Mouse (Mus musculus) kidney, adult 8-10 months (tissue): Measurements from ENCODE around the gene Trmt11.
"Not testable (repeated sequence)": the region's sequence is repeated elsewhere in the genome, so short reads cannot be mapped to it uniquely, and the experiment has no call there.

Experiments
- DNase-seq, 2 experiments: peaks; one replicate each; pipeline ENCODE4 v3.0.0; 2022

Gene Trmt11

DNA sequence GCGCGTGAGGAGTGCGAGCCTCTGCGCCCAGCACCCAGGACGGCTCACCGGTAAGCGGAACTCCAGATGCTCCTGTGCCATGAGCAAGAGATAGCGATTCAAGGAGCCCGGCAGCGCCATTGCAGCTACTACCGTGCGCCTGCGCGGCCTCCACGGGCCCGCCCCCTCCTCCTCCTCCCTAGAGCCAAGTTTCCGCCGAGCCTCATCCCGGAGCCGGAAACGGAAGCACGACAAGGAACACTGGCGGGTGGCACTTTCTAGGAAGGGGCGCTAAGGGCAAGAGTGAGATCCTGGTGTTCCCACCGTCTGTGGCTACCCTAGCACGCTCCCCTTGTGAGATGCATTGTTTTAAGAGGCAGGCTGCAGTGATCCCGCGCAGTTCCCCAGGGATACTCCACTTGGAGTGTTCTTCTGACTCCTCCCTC is at the start of gene Trmt11:
Gene Trmt11, minus strand, starts transcription at position 208 of the 425 bp plus-strand sequence.
- peak; percentile 90 to 92 for DNase-seq

DNA sequence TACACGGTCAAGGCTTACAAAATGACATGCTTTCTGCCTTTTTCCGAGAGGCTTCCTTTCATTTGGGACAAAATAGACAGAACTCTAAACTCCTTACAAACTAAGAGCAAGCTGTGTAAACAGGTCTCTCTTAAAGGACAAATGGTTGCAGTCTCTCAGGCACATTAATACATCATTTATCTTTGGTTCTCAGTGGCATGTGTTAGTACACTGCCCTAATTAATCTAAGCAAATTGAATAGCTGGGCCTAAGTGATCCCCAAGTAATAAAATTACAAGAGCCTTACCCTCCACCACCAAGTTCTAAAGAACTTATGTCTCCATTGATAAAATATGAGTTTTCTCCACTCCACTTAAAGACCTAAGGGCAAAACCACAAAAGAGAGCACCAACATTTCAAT is 47.1 kb upstream of the Trmt11 start:
- DNase-seq: no peak

DNA sequence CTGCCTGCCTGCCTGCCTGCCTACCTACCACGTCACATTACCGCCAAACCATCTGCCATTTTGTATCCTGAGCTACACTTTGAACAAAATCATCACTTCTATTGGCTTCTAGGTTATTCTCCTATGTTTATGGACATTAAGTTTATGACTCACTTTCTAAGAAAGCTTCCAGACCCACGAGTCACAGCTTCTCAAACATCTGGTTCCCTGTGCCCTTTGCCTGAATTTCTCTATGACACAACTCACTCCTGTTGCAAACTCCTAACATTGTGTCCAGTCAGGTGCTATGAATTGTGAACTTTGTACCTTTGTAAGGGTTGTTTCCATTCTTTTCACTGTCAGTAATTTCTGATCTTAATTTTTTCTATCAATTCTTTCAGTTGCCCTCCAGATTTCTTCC is 37.7 kb upstream of the Trmt11 start:
- no peak for DNase-seq

DNA sequence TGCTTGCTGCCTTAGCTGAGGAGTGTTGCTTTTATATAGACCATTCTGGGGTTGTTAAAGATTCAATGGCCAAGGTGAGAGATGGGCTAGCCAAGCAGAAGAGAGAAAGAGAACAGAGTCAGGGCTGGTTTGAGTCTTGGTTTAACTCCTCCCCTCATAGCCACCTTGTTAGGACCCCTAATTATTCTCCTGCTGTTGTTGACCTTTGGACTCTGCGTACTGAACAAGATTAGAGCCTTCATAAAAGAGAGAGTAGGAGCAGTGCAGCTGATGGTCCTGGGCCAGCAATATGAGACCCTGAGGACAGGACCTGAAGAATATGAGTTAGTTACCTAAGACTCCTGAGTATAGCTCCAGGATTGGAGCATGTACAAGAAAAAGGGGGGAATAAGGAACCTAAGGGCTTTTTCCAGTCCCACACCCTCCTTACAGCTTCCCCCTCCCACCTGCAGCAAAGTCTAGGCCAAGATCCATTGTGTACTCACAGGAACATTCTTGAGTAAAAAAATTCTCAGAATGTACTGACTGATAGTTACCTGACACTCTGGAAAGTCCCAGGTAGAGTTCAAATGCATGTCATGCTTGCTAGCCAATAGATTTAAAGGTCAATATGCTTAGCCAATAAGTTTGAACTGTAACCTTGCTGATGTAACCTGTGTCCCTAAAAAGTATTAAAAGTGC is 36.1 kb upstream of the Trmt11 start:
- not testable (repeated sequence) for DNase-seq

DNA sequence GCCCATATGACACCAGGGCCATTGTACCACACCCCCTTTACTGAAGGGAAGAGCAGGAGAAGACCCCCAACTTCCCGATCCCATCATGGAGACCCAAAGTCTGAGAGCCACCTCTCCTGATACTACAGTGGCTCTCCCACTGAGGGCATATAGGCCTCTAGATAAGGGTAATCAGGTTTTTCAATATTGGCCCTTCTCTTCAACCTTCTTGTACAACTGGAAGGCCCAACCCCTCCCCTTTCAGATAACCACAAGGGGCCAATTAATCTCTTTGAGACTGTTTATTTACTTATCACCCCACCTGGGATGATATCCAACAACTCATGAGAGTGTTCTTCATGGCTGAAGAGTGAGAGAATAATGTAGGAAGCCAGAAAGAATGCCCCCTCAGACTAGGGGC is 32.2 kb upstream of the Trmt11 start:
- DNase-seq: no peak

DNA sequence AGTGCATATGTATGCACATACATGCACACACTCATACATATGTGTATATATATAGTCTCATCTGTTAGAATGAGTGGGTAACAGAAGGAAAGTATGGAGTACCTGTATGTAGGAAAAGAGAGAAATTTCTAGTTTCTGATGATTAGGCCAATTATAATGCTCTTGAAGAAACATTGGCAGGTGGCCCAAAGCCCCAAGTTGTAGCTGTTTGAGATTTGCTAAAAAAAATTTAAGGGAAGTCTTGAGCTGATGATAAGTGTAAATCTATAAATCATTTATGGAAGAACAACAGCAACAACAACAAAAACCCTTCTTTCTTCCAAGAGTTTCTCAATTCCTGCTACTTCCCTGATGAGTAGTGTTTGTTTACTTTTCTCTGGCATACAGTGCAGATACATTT is 29.4 kb upstream of the Trmt11 start:
- DNase-seq: no peak

DNA sequence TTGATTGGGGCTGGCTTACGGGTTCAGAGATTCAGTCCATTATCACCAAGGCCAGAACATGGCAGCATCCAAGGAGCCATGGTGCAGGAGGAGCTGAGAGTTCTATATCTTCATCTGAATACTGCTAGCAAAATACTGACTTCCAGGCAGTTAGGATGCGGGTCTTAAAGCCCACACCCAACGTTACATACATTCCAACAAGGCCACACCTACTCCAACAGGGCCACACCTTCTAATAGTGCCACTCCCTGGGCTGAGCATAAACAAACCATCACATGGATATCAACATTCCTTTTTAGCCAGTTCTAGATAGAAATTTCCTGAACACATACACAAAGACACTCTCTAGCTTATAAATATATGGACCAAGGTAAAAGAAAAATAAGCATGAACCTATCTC is 29.0 kb upstream of the Trmt11 start, which contains the start of gene Hint3:
Gene Hint3, minus strand, starts transcription at position 120 of the 400 bp plus-strand sequence.
- DNase-seq: no peak

DNA sequence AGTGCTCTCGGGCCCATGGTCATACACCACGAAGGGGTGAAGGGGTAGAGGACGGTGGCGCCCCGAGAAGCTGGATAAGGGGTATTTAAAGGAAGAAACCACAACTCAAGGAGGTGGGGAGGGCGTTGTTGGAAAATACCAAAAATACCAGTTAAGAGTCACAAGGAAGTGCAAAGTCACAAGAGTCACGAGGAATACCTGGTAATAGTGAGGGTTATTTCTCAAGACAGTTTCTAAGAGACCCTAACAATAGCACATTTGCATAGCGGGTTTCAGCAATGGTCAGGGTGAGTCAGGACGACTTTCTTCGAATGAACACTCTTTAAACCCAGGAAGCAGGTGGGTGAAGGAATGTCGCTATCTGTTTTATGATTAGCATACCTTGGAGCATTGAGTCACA is 27.9 kb upstream of the Trmt11 start:
- not testable (repeated sequence) for DNase-seq

DNA sequence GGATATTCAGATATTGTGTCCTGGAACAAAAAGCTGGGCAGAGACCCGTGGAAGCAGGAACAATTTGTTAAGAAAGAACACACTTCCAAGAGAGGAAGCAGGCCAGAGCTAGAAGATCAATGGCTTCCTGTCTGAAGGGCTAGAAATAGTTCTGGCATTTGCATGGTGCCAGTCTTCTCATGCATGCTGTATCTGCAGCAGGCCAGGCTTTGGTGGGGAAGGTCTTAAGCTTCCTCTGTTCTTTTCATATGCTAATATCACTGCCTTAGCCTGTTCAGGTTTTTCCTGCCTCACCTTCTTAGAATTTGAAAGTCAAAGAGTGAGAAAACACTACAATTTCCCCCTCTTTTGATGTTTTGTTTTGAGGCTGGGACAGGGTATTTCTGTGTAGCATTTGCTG is 27.0 kb upstream of the Trmt11 start:
- peak; percentile 12 to 19 for DNase-seq

DNA sequence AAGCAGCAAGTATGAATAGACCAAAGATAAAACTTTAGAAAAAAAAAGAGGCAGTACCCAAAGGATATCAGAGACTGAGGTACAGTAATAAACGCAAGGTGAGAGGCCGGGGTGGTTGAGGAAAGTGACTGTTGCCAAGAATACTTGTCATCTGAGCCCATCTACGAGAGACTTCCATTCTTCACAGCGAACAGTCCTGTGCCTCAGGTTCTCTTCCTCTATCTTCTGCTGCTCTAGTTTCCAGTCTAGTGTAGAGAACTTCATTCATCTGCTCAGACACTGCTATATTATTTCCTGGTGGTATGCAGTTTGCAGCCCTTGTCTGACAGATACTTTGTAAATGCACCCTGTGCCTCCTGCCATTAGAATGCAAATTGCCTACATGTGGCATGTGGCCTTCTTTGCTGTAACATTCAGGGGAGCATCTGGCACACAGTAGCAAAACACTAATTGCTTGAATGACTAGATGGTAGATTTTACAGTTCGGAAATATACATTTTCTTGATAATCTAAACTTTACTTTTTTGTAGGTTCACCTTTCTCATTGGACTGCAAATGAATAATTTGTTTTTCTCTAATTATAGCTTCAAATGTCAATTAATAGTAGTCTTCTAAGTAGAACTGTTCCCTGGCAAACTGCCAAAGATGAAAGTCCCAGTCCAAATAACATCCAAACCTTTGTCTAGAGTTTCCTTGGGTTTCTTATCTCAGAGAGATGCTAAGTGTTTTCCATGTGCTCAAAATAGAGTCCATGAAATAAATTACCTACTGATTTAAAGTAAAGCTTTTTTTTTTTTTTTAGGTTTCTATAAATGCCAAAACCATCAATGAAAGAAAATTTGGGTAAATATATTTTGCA is 23.8 kb upstream of the Trmt11 start:
- no peak for DNase-seq

DNA sequence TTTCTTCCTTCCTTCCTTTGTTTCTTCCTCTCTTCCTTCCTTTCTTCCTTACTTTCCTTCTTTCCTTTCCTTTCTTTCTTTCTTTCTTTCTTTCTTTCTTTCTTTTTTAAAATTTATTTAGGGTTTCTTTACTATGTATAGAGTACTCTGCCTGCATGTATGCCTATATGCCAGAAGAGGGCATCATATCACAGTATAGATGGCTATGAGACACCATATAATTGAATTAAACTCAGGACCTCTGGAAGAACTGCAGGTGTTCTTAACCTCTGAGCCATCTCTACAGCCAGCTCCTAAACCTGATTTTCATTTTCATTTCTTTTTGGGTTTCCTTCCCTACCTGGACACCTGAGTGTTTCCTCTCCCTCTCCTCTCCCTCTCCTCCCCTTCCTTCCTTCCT is 22.4 kb upstream of the Trmt11 start:
- no peak for DNase-seq

DNA sequence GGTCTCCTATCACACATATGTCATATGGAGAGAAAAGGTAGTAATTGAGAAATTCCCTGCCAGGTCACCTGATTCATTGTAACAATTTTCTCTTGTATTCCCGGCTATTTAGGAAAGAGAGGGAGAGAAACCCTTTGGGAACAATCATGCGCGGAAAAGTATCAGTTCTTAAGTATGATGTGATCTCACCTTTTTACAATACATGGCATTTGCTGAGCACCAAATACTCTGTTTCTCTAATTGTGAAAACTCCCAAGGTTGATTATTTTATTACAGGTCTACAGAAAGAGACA is 18.3 kb upstream of the Trmt11 start:
- DNase-seq: no peak

DNA sequence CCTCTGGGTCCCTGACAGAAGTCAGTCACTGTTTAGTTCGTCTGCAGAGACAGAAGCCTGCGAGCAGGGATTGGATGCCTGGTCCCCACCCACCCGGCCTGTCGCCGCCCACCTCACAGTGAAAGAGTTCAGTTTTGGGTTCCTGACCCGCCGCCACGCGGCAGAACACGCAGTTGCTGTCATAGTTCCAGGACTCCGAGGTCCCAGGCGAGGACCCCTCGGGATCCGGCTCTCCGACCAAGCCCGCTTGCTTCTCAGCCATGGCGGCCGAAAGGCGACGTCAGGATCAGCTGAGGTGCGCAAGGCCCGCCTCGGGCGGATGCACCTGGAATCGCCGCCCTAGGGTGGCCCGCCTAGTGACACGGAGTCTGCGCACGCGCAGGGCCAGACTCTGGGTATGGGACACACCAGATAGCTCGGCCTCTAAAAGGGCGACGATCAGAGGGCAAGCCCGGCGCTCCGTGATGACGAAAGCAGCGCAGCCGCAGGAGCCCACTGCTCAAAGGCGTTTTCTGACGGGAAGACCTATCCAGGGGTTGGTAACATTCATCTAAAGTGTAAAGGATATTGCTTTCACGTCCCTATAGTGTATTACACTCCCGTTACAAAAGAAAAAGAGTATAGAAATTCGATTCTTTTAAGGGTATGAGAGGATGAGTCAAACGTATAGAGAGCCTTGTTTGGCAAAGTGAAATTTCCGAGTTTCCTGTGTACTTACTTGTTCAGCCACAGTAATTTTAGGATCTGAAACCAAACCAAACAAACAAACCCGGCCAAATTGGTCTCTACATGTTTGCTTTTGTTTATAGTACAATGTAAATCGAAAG is 17.8 kb upstream of the Trmt11 start:
- DNase-seq: peak; percentile 99

DNA sequence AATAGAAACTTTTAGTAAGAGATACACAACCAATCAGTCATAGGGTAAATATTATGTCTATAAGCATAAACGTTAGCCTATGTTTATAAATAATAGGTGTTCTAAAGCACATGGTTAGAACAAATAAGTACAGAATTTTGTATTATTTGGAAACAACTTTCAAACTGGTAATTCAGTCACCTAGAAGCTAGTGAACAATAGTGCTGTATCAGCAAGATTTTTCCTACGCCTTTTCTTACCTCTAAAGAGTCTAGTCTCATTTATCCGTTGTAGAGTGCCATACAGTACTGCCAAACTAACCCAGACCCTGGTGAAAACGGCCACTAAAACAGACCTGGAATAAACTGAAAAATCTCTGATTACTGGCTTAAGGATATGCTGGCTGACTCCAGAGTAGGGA is 12.5 kb upstream of the Trmt11 start:
- DNase-seq: no peak

DNA sequence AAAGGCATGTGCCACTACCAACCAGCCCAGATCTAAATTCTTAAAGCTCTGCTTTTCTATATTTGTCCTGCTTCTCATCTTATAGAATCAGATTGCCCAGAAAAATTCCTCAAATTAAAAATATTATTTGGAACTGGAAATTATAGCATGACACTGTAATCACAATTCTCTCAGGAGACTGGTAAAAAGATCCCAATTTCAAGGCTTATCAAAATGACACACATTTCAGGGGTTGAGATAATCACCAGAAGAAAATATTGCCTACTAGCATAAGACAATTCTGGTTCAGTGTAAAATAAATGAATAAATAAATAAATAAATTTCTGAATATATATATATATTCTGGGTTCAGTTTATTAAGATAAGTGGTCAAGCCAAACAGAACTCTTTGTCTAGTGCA is 9.1 kb upstream of the Trmt11 start:
- no peak for DNase-seq

DNA sequence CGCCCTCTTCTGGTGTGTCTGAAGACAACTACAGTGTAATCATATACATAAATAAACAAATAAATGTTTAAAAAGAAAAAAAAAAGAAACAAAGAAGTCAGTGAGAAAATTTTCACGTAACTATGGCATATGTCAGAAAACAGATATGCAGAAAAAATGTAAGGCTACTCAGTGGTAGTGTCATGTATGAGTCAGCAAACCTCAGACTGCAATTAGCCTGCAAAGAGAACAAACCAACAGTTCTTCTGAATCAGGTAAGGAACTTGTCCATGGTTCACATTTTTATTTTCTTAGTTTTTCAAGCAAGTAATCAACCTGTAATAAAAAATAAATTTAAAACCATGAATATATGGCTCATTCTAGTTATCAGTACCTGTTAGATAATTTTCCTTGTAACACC is 7.6 kb upstream of the Trmt11 start:
- no peak for DNase-seq

DNA sequence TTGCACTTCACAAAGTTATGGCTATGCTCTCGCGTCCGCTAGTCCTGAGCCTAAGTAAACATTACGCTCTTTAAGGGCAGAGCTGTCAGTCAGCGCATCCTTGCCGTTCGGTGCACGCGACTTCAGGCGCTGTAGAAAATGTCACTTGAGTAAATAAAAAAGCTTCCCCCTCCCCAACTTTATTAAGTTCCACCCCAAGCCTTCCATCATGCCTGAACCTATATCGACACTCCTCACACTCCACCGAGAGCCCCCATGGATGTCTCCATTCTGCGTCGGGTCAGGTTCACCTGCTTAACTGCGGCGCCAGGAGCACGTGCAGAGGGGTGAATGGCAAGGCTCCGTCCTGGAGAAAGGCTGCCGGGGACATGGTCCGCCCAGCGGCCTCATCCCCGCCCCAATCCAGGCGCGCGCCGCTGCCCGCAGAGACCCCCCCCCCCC is 435 bp downstream of the Trmt11 start:
- DNase-seq: no peak

DNA sequence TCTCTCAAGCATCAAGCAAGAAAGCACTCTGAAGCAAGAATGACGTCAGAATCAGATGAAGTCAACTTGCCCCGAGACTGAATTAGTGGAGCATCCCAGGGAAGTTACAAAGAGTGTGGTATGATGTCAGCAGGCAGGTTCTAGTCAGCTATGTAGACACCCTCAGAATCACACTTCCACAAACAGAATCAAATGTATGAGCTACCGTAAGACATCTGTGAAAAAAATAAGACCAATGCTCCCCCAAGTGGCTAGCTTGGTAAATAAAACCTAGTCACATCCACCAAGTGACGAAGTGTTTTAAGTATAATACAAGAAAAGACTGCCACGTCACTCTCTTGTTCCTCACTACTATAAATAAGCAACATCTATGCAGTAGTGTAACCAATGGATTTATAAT is 13.5 kb downstream of the Trmt11 start:
- no peak for DNase-seq

DNA sequence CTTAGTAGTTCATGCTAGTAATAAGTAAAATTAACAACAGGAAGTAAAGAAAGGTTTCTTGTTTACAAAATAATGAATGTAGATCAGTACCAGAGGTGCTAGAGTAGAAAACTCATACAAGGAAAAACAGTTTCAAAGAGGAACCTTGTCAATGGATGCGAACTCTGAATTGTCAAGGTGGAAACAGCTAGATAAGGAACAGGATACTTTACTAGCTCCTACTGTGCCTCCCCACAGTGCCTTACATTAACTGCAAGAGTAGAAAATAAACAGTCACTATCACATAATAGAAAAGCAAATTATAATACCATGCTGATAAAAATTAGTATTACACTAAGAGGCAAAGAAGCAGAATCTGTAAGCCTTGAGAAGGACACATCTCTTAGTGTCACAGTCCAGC is 14.9 kb downstream of the Trmt11 start:
- no peak for DNase-seq

DNA sequence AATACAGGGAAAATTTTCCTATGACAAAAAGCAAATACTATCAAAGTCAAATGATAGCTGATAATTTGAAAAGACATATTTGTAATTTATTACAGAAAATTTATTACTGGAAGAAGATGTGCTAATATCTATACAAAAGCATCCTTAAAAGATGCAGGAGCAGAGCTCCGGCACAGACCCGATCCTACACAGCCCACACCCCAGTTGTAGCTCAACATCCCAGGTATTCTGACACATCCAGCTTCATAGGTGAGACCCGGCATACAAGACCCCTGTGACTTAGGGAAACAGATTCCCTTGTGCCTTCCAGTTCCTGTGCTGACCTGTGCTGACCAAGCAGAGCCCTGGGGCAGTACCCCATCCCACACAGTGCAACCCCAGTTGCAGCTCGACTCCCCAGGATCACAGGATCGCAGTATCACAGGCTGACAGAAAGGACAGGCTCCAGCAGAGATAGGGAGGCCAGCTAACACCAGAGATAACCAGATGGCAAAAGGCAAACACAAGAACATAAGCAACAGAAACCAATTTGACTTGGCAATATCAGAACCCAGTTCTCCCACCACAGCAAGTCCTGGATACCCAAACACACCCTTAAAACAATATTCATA is 22.8 kb downstream of the Trmt11 start:
- DNase-seq: no peak

DNA sequence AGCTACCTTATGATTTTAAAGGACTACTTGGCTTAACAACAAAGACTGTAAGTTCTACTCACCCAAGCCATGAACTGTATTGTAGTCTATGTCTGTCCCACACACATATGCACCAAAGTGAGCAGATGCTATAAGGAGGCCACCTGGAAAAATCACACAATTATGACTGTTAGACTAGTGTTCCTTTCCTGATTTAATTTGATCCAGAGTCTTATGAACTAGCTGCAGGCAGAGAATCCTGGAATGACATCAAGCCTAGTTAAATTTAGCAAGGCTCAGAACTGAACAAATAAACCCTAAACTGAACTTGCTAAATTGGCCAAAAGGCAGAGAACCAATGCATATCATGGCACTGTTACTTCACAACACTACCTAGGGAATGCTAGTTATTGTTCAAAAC is 34.2 kb downstream of the Trmt11 start:
- DNase-seq: no peak

DNA sequence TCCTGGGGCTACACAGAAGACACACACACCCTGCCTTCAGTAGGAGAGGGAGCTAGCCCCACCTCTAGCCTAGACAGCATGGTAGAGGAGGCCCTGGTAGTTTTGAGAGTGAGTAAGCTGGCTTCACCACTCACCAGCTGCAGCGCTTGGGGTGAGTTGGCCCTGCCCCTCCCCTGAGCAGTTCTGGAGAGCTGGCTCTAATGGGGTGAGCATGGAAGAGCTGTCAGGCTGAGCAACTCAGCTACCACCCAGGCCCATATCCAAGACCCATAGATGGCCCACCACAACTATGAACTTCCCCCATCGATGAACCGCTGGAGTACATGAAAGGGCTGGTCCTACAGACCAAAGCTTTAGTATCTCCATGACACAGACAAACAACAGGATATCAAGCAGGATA is 35.9 kb downstream of the Trmt11 start:
- DNase-seq: no peak
